Mouse (Mus musculus): ENCODE results near the gene Tas2r140. TPM values are rescaled to one million over a fixed set of nuclear protein-coding genes. Genes with fewer than 3 reads are reported as not detected.

Gene Tas2r140
- polyA plus RNA-seq (2014; fragmentation: Nextera tagmentation; extraction: Ambion mirVana), result not detected in 2 replicates

DNA sequence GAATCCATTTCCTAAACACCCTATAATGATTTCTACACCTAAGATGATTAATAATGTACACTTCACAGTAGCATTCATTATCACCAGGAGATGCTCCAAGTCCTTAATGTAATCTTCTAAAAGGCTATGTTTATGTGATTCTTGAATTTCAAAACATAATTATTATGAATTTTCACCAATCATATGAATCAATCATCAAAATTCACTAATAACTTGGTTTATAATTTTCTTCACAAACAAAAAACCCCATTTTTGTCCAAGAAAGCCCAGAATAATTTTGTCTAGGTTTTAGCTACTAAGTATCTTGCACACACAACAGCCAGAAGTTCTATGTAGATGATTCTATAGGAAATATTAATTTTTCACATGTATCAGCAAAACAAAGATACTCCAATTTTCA lies at the start of gene Tas2r140:
Gene Tas2r140, minus strand, starts transcription at position 101 of the 400 bp plus-strand sequence.
- Histone ChIP-seq H3K4me3 (ENCODE audit: low read depth, low read length) (no peak within 1 kb of the TSS), H3K27me3 (ENCODE audit: control insufficient read depth, insufficient read depth, low read length) (no peaks in the 10 kb centered on the region), H3K27ac (ENCODE audit: low read depth, low read length) (no peak within 1 kb of the TSS), H3K36me3 (ENCODE audit: control insufficient read depth, insufficient read depth, low read length) (no peaks in the 10 kb centered on the region), H3K4me2 (ENCODE audit: low read depth, low read length) (no peak within 1 kb of the TSS), H3K9me3 (ENCODE audit: control insufficient read depth, low read length) (no peaks in the 10 kb centered on the region), H3K9ac (replicated peaks; ENCODE audit: low read depth, low read length) (no peak within 1 kb of the TSS), H3K4me1 (ENCODE audit: control insufficient read depth, insufficient read depth, low read length) (no peaks in the 10 kb centered on the region)
- no peak for ATAC-seq (ENCODE audit: low read depth)

DNA sequence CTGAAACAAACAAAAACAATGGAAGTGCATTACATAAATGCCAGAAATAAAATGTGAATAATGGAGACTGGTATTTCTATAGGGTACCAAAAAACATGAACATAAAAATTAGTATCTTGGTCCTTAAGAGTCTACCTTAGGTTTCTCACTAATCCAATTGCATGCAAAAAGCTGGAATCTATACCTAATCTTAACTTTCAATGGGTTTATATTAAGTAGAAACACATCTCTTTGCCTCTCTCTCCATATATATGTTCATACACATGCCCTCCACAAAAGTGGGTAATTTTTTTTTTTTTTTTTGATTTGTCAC lies 48.9 kb upstream of the Tas2r140 start, which contains the start of gene Smim10l1:
Gene Smim10l1, plus strand, starts transcription at position 301 of the 313 bp plus-strand sequence.
- ATAC-seq (ENCODE audit: low read depth), result no peak
- Histone ChIP-seq H3K27me3 (ENCODE audit: control insufficient read depth, insufficient read depth, low read length) (no peaks in the 10 kb centered on the region), H3K27ac (ENCODE audit: low read depth, low read length) (peak within 1 kb of the TSS; percentile 99), H3K4me1 (ENCODE audit: control insufficient read depth, insufficient read depth, low read length) (no peaks in the 10 kb centered on the region), H3K4me3 (ENCODE audit: low read depth, low read length) (peak within 1 kb of the TSS; percentile 69), H3K9me3 (ENCODE audit: control insufficient read depth, low read length) (no peaks in the 10 kb centered on the region), H3K36me3 (ENCODE audit: control insufficient read depth, insufficient read depth, low read length) (no peaks in the 10 kb centered on the region), H3K9ac (replicated peaks; ENCODE audit: low read depth, low read length) (peak within 1 kb of the TSS; percentile 99), H3K4me2 (ENCODE audit: low read depth, low read length) (peak within 1 kb of the TSS; percentile 58)

DNA sequence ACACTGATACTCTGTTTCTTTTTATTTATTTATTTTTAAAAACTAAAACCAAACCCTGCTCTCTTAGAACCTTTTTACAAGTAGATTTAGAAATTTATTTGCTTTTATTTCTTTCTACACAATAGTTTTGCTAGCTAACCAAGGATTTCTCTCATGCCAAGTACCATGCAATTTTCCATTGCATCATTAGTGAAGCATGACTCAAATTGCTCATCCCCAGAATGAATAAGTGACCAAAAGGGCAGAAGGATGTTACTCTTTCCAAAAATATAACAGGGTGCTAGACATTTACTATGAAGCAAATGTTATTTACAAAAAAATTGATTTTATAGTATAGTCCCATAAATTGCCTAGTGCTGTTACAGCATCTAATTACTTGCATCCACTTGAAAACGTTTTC lies 46.8 kb upstream of the Tas2r140 start:
- no peaks in the 10 kb centered on the region for H3K9me3 ChIP-seq (ENCODE audit: control insufficient read depth, low read length)
- ATAC-seq (ENCODE audit: low read depth), result no peak
- no peaks in the 10 kb centered on the region for H3K36me3 ChIP-seq (ENCODE audit: control insufficient read depth, insufficient read depth, low read length)
- no peaks in the 10 kb centered on the region for H3K4me1 ChIP-seq (ENCODE audit: control insufficient read depth, insufficient read depth, low read length)
- no peak overlapping the region for H3K4me3 ChIP-seq (ENCODE audit: low read depth, low read length)
- 63% methylated on average over 1 of the region's 1 CpGs for WGBS
- no peak overlapping the region for H3K9ac ChIP-seq (replicated peaks; ENCODE audit: low read depth, low read length)
- no peaks in the 10 kb centered on the region for H3K27me3 ChIP-seq (ENCODE audit: control insufficient read depth, insufficient read depth, low read length)
- H3K4me2 ChIP-seq (ENCODE audit: low read depth, low read length), result no peak overlapping the region
- H3K27ac ChIP-seq (ENCODE audit: low read depth, low read length), result no peak overlapping the region

DNA sequence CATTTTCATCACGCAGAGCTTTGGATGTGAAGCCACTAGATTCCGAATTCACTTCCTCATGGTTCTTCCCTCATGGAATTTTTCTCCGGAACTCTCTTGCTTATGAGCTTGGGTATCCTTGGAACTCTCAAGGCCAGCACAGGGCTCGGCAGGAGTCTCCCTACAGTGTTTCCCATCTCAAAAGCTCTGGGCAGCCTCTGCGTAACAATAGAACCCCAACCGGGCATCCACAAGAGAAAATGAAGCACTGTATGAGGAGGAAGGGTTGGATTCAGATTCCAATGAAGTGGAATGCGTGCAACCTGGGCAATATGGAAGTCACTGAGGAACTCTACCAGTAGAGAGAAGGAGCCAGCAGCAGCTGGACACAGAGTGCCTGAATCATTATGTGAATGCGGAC lies 36.6 kb upstream of the Tas2r140 start:
- no peaks in the 10 kb centered on the region for H3K36me3 ChIP-seq (ENCODE audit: control insufficient read depth, insufficient read depth, low read length)
- no peak overlapping the region for H3K4me3 ChIP-seq (ENCODE audit: low read depth, low read length)
- 78% methylated on average over 8 of the region's 8 CpGs for WGBS
- ATAC-seq (ENCODE audit: low read depth), result no peak
- no peaks in the 10 kb centered on the region for H3K27me3 ChIP-seq (ENCODE audit: control insufficient read depth, insufficient read depth, low read length)
- no peaks in the 10 kb centered on the region for H3K9me3 ChIP-seq (ENCODE audit: control insufficient read depth, low read length)
- H3K4me2 ChIP-seq (ENCODE audit: low read depth, low read length), result no peak overlapping the region
- H3K27ac ChIP-seq (ENCODE audit: low read depth, low read length), result no peak overlapping the region
- H3K4me1 ChIP-seq (ENCODE audit: control insufficient read depth, insufficient read depth, low read length), result no peaks in the 10 kb centered on the region
- H3K9ac ChIP-seq (replicated peaks; ENCODE audit: low read depth, low read length), result no peak overlapping the region

DNA sequence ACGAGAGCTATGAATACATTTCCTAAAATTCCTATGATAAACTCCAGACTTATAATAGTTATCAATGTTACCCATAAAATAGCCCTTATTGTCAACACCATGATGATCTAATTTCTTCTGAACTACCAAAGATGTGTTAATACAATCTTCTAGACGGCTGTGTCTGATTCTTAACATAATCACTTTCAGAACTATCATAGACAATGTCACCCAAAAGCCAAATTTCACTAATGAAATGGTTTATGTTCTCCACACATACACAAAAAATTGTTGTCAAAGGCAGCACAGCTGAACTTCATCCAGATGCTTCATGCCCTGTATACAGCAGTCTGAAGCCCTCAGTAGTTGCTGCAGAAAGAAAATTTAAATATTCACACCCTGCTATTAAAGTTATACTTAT lies 18.6 kb downstream of the Tas2r140 start, which contains the start of gene Tas2r103:
Gene Tas2r103, minus strand, starts transcription at position 101 of the 400 bp plus-strand sequence.
- Histone ChIP-seq H3K4me2 (ENCODE audit: low read depth, low read length) (no peak within 1 kb of the TSS), H3K4me3 (ENCODE audit: low read depth, low read length) (no peak within 1 kb of the TSS), H3K27ac (ENCODE audit: low read depth, low read length) (no peak within 1 kb of the TSS), H3K36me3 (ENCODE audit: control insufficient read depth, insufficient read depth, low read length) (no peaks in the 10 kb centered on the region), H3K9ac (replicated peaks; ENCODE audit: low read depth, low read length) (no peak within 1 kb of the TSS), H3K9me3 (ENCODE audit: control insufficient read depth, low read length) (no peaks in the 10 kb centered on the region), H3K4me1 (ENCODE audit: control insufficient read depth, insufficient read depth, low read length) (no peaks in the 10 kb centered on the region), H3K27me3 (ENCODE audit: control insufficient read depth, insufficient read depth, low read length) (no peaks in the 10 kb centered on the region)
- ATAC-seq (ENCODE audit: low read depth), result no peak
- WGBS, result 84% methylated on average over 2 of the region's 2 CpGs

Other genes with a start within 250 kb of the Tas2r140 start
- not detected in 2 replicates for gene Tas2r123, start 208.7 kb downstream of the Tas2r140 start, polyA plus RNA-seq (2014; fragmentation: Nextera tagmentation; extraction: Ambion mirVana)
- not detected in 2 replicates for gene Tas2r116, start 200.4 kb downstream of the Tas2r140 start, polyA plus RNA-seq (2014; fragmentation: Nextera tagmentation; extraction: Ambion mirVana)
- gene Tas2r110, start 187.8 kb downstream of the Tas2r140 start, polyA plus RNA-seq (2014; fragmentation: Nextera tagmentation; extraction: Ambion mirVana), result not detected in 2 replicates
- not detected in 2 replicates for gene Tas2r113, start 162.8 kb downstream of the Tas2r140 start, polyA plus RNA-seq (2014; fragmentation: Nextera tagmentation; extraction: Ambion mirVana)
- gene Tas2r125, start 146.2 kb downstream of the Tas2r140 start, polyA plus RNA-seq (2014; fragmentation: Nextera tagmentation; extraction: Ambion mirVana), result 0.29 and 0.30 TPM in 2 replicates
- not detected in 2 replicates for gene Tas2r129, start 104.7 kb downstream of the Tas2r140 start, polyA plus RNA-seq (2014; fragmentation: Nextera tagmentation; extraction: Ambion mirVana)
- gene Tas2r131, start 97.9 kb downstream of the Tas2r140 start, polyA plus RNA-seq (2014; fragmentation: Nextera tagmentation; extraction: Ambion mirVana), result not detected in 2 replicates
- not detected in 2 replicates for gene Tas2r109, start 74.9 kb downstream of the Tas2r140 start, polyA plus RNA-seq (2014; fragmentation: Nextera tagmentation; extraction: Ambion mirVana)
- not detected in 2 replicates for gene Tas2r103, start 18.7 kb downstream of the Tas2r140 start, polyA plus RNA-seq (2014; fragmentation: Nextera tagmentation; extraction: Ambion mirVana)
- gene Smim10l1, start 49.1 kb upstream of the Tas2r140 start, polyA plus RNA-seq (2014; fragmentation: Nextera tagmentation; extraction: Ambion mirVana), result 121 and 124 TPM in 2 replicates
- gene 5530400C23Rik, start 236.4 kb upstream of the Tas2r140 start, polyA plus RNA-seq (2014; fragmentation: Nextera tagmentation; extraction: Ambion mirVana), result not detected in 2 replicates